ENCODE assay signal across 9 mouse cellular contexts in the genomic region with DNA sequence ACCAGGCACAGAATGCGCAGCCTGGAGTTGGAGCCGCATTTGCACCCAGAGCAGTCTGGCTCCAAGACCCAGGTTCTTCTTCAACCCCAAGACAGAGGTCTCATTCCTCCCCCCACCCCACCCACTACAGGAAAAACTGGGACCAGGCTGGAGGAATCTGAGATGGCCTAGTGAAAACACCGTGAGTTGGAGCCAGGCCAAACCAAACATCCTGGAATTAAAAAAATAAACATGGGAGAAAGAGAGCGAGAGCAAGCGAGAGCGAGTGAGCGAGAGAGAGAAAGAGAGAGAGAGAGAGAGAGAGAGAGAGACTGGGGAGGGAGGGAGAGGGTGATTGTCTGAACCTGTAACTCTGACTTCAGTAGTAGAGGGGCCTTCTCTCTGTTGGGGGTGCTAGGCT.
DNase-seq lines count a peak whose midpoint lies in the region; ATAC-seq and TF ChIP-seq lines count a peak whose summit lies in the region.
"Had no signal": no experiment of that assay in that cellular context is flagged by ENCODE, and none has a peak within 500 bp of the region (broad histone marks: within the 10 kb centered on the region; RNA-seq: fewer than 3 reads in every experiment).

No protein-coding gene starts in this region.

- H3K4me1 ChIP-seq in lung, embryonic 14.5 days (ENCODE audit: insufficient read depth): peaks cover 20% of the 10 kb centered on the region
- no peaks in the 10 kb centered on the region for H3K4me1 ChIP-seq in lung, adult 2 months (ENCODE audit: control insufficient read depth, insufficient read depth, low read length)
- H3K4me1 ChIP-seq in heart, embryonic 14.5 days (ENCODE audit: control insufficient read depth in 2 of 2, insufficient read depth in 2 of 2, low read length in 2 of 2): peaks cover 10 to 13% of the 10 kb centered on the region in 2 experiments
- peaks cover 26% of the 10 kb centered on the region for H3K4me1 ChIP-seq in neural tube, embryonic 13.5 days (replicated peaks)
- H3K4me1 ChIP-seq in cerebellum, adult 2 months (ENCODE audit: control insufficient read depth, insufficient read depth, low read length): no peaks in the 10 kb centered on the region

- DNase-seq in lung, embryonic 14.5 days: peak; percentile 86
- no peak for DNase-seq in lung, adult 2 months
- peak; percentile 52 to 65 for DNase-seq in kidney, postnatal 4 days
- DNase-seq in cerebellum, adult 9-10 months: no peak
- no peak for DNase-seq in cerebellum, adult 2 months

- no peak overlapping the region for H3K4me3 ChIP-seq in lung, embryonic 14.5 days (ENCODE audit: low read depth, low read length)
- no peak overlapping the region for H3K4me3 ChIP-seq in lung, adult 2 months (replicated peaks; ENCODE audit: extremely low read depth, low read depth, low read length)
- no peak overlapping the region for H3K4me3 ChIP-seq in heart, embryonic 14.5 days (ENCODE audit: control insufficient read depth in 1 of 2, insufficient read depth in 1 of 2, low read depth in 1 of 2, low read length in 2 of 2)
- H3K4me3 ChIP-seq in neural tube, embryonic 13.5 days: no peak overlapping the region
- no peak overlapping the region for H3K4me3 ChIP-seq in cerebellum, adult 2 months (replicated peaks; ENCODE audit: insufficient read depth, low read depth, low read length)

- no peaks in the 10 kb centered on the region for H3K36me3 ChIP-seq in lung, embryonic 14.5 days (ENCODE audit: insufficient read depth)
- H3K36me3 ChIP-seq in heart, embryonic 14.5 days (ENCODE audit: control insufficient read depth, insufficient read depth, low read length): no peaks in the 10 kb centered on the region
- H3K36me3 ChIP-seq in neural tube, embryonic 13.5 days: no peaks in the 10 kb centered on the region
- H3K36me3 ChIP-seq: G1E had no signal

- peak overlapping the region; percentile 23; the same call in 1 of the 2 replicates for H3K9ac ChIP-seq in lung, embryonic 14.5 days
- H3K9ac ChIP-seq in heart, embryonic 14.5 days (ENCODE audit: low read length): no peak overlapping the region
- no peak overlapping the region for H3K9ac ChIP-seq in neural tube, embryonic 13.5 days

- H3K4me2 ChIP-seq in lung, embryonic 14.5 days: no peak overlapping the region
- H3K4me2 ChIP-seq in heart, embryonic 14.5 days (ENCODE audit: low read length): no peak overlapping the region
- no peak overlapping the region for H3K4me2 ChIP-seq in neural tube, embryonic 13.5 days

- no peak for TF ChIP-seq POLR2A in lung, adult 2 months (IDR thresholded peaks at IDR 0.05; ENCODE audit: borderline replicate concordance, extremely low read depth, low read depth, low read length)
- TF ChIP-seq POLR2A in cerebellum, adult 2 months (IDR thresholded peaks at IDR 0.05; ENCODE audit: borderline replicate concordance, insufficient read depth, low read length): no peak

- no peak for TF ChIP-seq CTCF in lung, embryonic 14.5 days (IDR thresholded peaks at IDR 0.05; ENCODE audit: low read depth)
- TF ChIP-seq CTCF in lung, adult 2 months (IDR thresholded peaks at IDR 0.05; ENCODE audit: insufficient read depth, low read length): no peak
- no peak for TF ChIP-seq CTCF in cerebellum, adult 2 months (IDR thresholded peaks at IDR 0.05; ENCODE audit: borderline replicate concordance, insufficient read depth, low read depth, low read length)

- peak overlapping the region; percentile 83 for H3K27ac ChIP-seq in lung, embryonic 14.5 days (ENCODE audit: low read depth)
- H3K27ac ChIP-seq in heart, embryonic 14.5 days (replicated peaks in 1 of 2; ENCODE audit: control insufficient read depth in 1 of 2, insufficient read depth in 1 of 2, low read depth in 2 of 2, low read length in 2 of 2): peak overlapping the region; percentile 33 to 57; a peak in 2 of 4 replicates
- H3K27ac ChIP-seq in neural tube, embryonic 13.5 days (replicated peaks): peak overlapping the region; percentile 82
- H3K27ac ChIP-seq in cerebellum, adult 2 months (ENCODE audit: insufficient read depth, low read length): no peak overlapping the region

- 13% methylated on average over 7 of the region's 7 CpGs for WGBS in lung, embryonic 14.5 days
- 23% methylated on average over 7 of the region's 7 CpGs for WGBS in lung, adult 2 months
- 50% methylated on average over 7 of the region's 7 CpGs for WGBS in heart, embryonic 14.5 days
- WGBS in neural tube, embryonic 13.5 days: 62% methylated on average over 7 of the region's 7 CpGs
- 69% methylated on average over 7 of the region's 7 CpGs for WGBS in cerebellum, adult 2 months

- ATAC-seq in lung, embryonic 14.5 days (ENCODE audit: insufficient read depth): peak; percentile 65
- no peak for ATAC-seq in heart, embryonic 14.5 days (ENCODE audit: insufficient number of reproducible peaks, insufficient read depth, low FRiP score, low read depth)
- 0 out of 2 replicates have a peak, but pooled peaks have one; percentile 6 for ATAC-seq in neural tube, embryonic 13.5 days (ENCODE audit: low read depth)
- no peak for ATAC-seq in megakaryocyte, adult 5-6 weeks (ENCODE audit: poor library complexity, severe bottlenecking)

- no peaks in the 10 kb centered on the region for H3K9me3 ChIP-seq in lung, embryonic 14.5 days (ENCODE audit: low read depth, low read length)
- no peaks in the 10 kb centered on the region for H3K9me3 ChIP-seq in heart, embryonic 14.5 days (ENCODE audit: control insufficient read depth, low read length)
- no peaks in the 10 kb centered on the region for H3K9me3 ChIP-seq in neural tube, embryonic 13.5 days

- H3K27me3 ChIP-seq in lung, embryonic 14.5 days (ENCODE audit: insufficient read depth, low read length): no peaks in the 10 kb centered on the region
- H3K27me3 ChIP-seq in heart, embryonic 14.5 days (ENCODE audit: control insufficient read depth, insufficient read depth, low read length): no peaks in the 10 kb centered on the region
- H3K27me3 ChIP-seq in neural tube, embryonic 13.5 days: peaks cover 6% of the 10 kb centered on the region; the same call in 1 of the 2 replicates
- no peaks in the 10 kb centered on the region; the same call in 1 of the 2 replicates for H3K27me3 ChIP-seq in cerebellum, adult 2 months (ENCODE audit: control insufficient read depth, insufficient read depth, low read length)

Comparison
In these comparisons a context has a peak if more than half of its experiments do, and no peak if none do; other contexts are left out.
1. DNase-seq: peak in lung, embryonic 14.5 days (single experiment) and kidney, postnatal 4 days (2 of 2); none in lung, adult 2 months (single experiment), cerebellum, adult 9-10 months (single experiment) and cerebellum, adult 2 months (0 of 2).
2. ATAC-seq: peak in lung, embryonic 14.5 days (single experiment) and neural tube, embryonic 13.5 days (single experiment); none in heart, embryonic 14.5 days (single experiment) and megakaryocyte, adult 5-6 weeks (single experiment).